Mouse (Mus musculus): ENCODE results near the gene Klrb1b. TPM values are rescaled to one million over a fixed set of nuclear protein-coding genes. Genes with fewer than 3 reads are reported as not detected.
A peak's percentile ranks its signal among the peaks of the same experiment; 100 is the strongest.

Klrb1b gene
- total RNA-seq (2014; rRNA removed; ENCODE audit: low replicate concordance) (not detected in 2 replicates), polyA plus RNA-seq (2015; fragmentation: Nextera tagmentation; extraction: Ambion mirVana) (not detected in 2 replicates)

- Histone ChIP-seq H3K4me2 (ENCODE audit: low read depth, low read length) (no peak within 1 kb of the TSS), H3K9ac (replicated peaks; ENCODE audit: low read depth, low read length) (no peak within 1 kb of the TSS), H3K27me3 (ENCODE audit: control insufficient read depth, insufficient read depth, low read length) (no peaks in the 10 kb centered on the region), H3K27ac (ENCODE audit: low read depth) (no peak within 1 kb of the TSS), H3K36me3 (replicated peaks; ENCODE audit: control insufficient read depth, insufficient read depth, low read length) (no peaks in the 10 kb centered on the region), H3K4me3 (ENCODE audit: low read depth, low read length) (no peak within 1 kb of the TSS), H3K4me1 (ENCODE audit: control insufficient read depth, insufficient read depth) (no peaks in the 10 kb centered on the region), H3K9me3 (replicated peaks; ENCODE audit: control insufficient read depth, low read length) (no peaks in the 10 kb centered on the region)
- ATAC-seq (ENCODE audit: insufficient read depth, low read depth) (no peak), DNase-seq (ENCODE audit: low spot score) (no peak)
- TF ChIP-seq EP300 (IDR thresholded peaks at IDR 0.05; ENCODE audit: low read depth) (no peak), CTCF (IDR thresholded peaks at IDR 0.05; ENCODE audit: low read depth) (no peak)
- 76% methylated on average over 6 of the region's 6 CpGs for WGBS
Measured at GRCm38 (mm10) chr6:128826132-128826531, at the start of gene Klrb1b, which contains the start of gene Gm44511. Gene Klrb1b, minus strand, starts transcription at chr6:128826331. Gene Gm44511, minus strand, starts transcription at chr6:128826315.

- Histone ChIP-seq H3K4me2 (ENCODE audit: low read depth, low read length) (no peak overlapping the region), H3K27me3 (ENCODE audit: control insufficient read depth, insufficient read depth, low read length) (no peaks in the 10 kb centered on the region), H3K36me3 (replicated peaks; ENCODE audit: control insufficient read depth, insufficient read depth, low read length) (no peaks in the 10 kb centered on the region), H3K27ac (ENCODE audit: low read depth) (no peak overlapping the region), H3K4me3 (ENCODE audit: low read depth, low read length) (no peak overlapping the region), H3K4me1 (ENCODE audit: control insufficient read depth, insufficient read depth) (no peaks in the 10 kb centered on the region), H3K9me3 (replicated peaks; ENCODE audit: control insufficient read depth, low read length) (no peaks in the 10 kb centered on the region), H3K9ac (replicated peaks; ENCODE audit: low read depth, low read length) (no peak overlapping the region)
- TF ChIP-seq CTCF (IDR thresholded peaks at IDR 0.05; ENCODE audit: low read depth), result no peak
- TF ChIP-seq EP300 (IDR thresholded peaks at IDR 0.05; ENCODE audit: low read depth), result no peak
- DNase-seq (ENCODE audit: low spot score) (no peak), ATAC-seq (ENCODE audit: insufficient read depth, low read depth) (no peak)
- 72% methylated on average over 1 of the region's 1 CpGs for WGBS
Measured at GRCm38 (mm10) chr6:128871910-128872610, 45.9 kb upstream of the Klrb1b start.

GRCm38 (mm10) chr6:128868861-128869260 lies 42.7 kb upstream of the Klrb1b start:
- DNase-seq (ENCODE audit: low spot score), result no peak
- TF ChIP-seq EP300 (IDR thresholded peaks at IDR 0.05; ENCODE audit: low read depth), result no peak
- TF ChIP-seq CTCF (IDR thresholded peaks at IDR 0.05; ENCODE audit: low read depth), result no peak
- 32% methylated on average over 3 of the region's 3 CpGs for WGBS

DNA sequence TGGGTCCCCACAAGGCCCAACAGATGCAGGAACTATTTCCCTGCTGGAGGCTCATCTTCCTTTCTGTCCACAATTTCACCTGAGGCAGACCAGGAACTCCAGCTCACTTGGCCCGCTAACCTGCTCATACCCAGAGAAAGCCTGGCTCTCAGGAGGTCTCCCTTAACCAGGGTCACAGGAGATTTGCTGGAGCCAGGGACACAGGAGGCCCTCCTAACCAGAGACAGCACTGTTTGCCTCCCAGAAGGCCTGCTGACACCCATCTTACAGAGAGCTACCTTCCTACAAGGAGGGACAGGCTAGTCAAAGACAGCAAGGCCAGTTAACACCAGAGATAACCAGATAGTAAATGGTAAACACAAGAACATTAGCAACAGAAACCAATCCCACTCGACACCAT lies 31.8 kb upstream of the Klrb1b start:
- Histone ChIP-seq H3K4me3 (ENCODE audit: low read depth, low read length) (no peak overlapping the region), H3K9ac (replicated peaks; ENCODE audit: low read depth, low read length) (no peak overlapping the region), H3K27me3 (ENCODE audit: control insufficient read depth, insufficient read depth, low read length) (no peaks in the 10 kb centered on the region), H3K27ac (ENCODE audit: low read depth) (no peak overlapping the region), H3K4me2 (ENCODE audit: low read depth, low read length) (no peak overlapping the region), H3K9me3 (replicated peaks; ENCODE audit: control insufficient read depth, low read length) (no peaks in the 10 kb centered on the region), H3K36me3 (replicated peaks; ENCODE audit: control insufficient read depth, insufficient read depth, low read length) (no peaks in the 10 kb centered on the region), H3K4me1 (ENCODE audit: control insufficient read depth, insufficient read depth) (0 out of 2 replicates have a peak, but pooled peaks cover 5% of the 10 kb centered on the region)
- ATAC-seq (ENCODE audit: insufficient read depth, low read depth) (no peak), DNase-seq (ENCODE audit: low spot score) (no peak)
- TF ChIP-seq CTCF (IDR thresholded peaks at IDR 0.05; ENCODE audit: low read depth) (no peak), EP300 (IDR thresholded peaks at IDR 0.05; ENCODE audit: low read depth) (no peak)
- WGBS, result 85% methylated on average over 2 of the region's 2 CpGs

More at GRCm38 (mm10) chr6:128868861-128869260, 42.7 kb upstream of the Klrb1b start:
- Histone ChIP-seq H3K4me2 (ENCODE audit: low read depth, low read length) (no peak overlapping the region), H3K9ac (replicated peaks; ENCODE audit: low read depth, low read length) (no peak overlapping the region), H3K4me1 (ENCODE audit: control insufficient read depth, insufficient read depth) (no peaks in the 10 kb centered on the region), H3K27ac (ENCODE audit: low read depth) (no peak overlapping the region), H3K27me3 (ENCODE audit: control insufficient read depth, insufficient read depth, low read length) (no peaks in the 10 kb centered on the region), H3K36me3 (replicated peaks; ENCODE audit: control insufficient read depth, insufficient read depth, low read length) (no peaks in the 10 kb centered on the region), H3K4me3 (ENCODE audit: low read depth, low read length) (no peak overlapping the region), H3K9me3 (replicated peaks; ENCODE audit: control insufficient read depth, low read length) (no peaks in the 10 kb centered on the region)
- ATAC-seq (ENCODE audit: insufficient read depth, low read depth), result no peak

DNA sequence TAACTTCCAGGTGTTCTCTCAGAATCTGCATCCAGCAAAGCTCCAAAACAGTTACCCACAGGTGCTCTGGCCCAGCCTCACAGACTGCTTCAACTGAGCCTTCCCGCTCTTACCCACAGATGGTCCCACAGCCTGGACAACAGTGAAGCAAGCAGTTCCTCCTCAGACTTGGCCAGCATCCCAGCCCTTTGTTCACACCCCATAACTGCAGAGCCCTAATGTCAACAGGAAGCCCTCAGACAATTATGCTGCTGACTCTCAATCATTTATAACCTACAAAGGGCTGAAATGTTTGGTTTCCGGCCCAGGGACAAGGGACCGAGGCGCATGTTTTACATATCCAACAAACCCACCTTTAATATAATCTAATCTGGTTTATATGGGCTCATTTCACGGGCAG lies 30.1 kb upstream of the Klrb1b start:
- DNase-seq (ENCODE audit: low spot score) (peak; percentile 73), ATAC-seq (ENCODE audit: insufficient read depth, low read depth) (peak; percentile 82)
- no peak overlapping the region for H3K27ac ChIP-seq (ENCODE audit: low read depth)
- H3K4me3 ChIP-seq (ENCODE audit: low read depth, low read length), result no peak overlapping the region
- H3K9ac ChIP-seq (replicated peaks; ENCODE audit: low read depth, low read length), result no peak overlapping the region
- no peaks in the 10 kb centered on the region for H3K36me3 ChIP-seq (replicated peaks; ENCODE audit: control insufficient read depth, insufficient read depth, low read length)
- WGBS, result 17% methylated on average over 5 of the region's 5 CpGs
- TF ChIP-seq EP300 (IDR thresholded peaks at IDR 0.05; ENCODE audit: low read depth) (peak; percentile 30; the same call in 1 of the 2 replicates), CTCF (IDR thresholded peaks at IDR 0.05; ENCODE audit: low read depth) (no peak)
- no peaks in the 10 kb centered on the region for H3K27me3 ChIP-seq (ENCODE audit: control insufficient read depth, insufficient read depth, low read length)
- 0 out of 2 replicates have a peak, but pooled peaks cover 5% of the 10 kb centered on the region for H3K4me1 ChIP-seq (ENCODE audit: control insufficient read depth, insufficient read depth)
- H3K9me3 ChIP-seq (replicated peaks; ENCODE audit: control insufficient read depth, low read length), result no peaks in the 10 kb centered on the region
- H3K4me2 ChIP-seq (ENCODE audit: low read depth, low read length), result no peak overlapping the region
